Mouse (Mus musculus) liver, embryonic 12.5 days (tissue): ENCODE measurements around the gene Tbx18. TPM values are rescaled to one million over a fixed set of nuclear protein-coding genes. Genes with fewer than 3 reads are reported as not detected.

Experiments used
- ATAC-seq: fragments of 200-750 bp; cut with Nextera tagmentation; 2 replicates; pipeline ENCODE4 v1.8.0; 2017; ENCODE audit warnings: moderate number of reproducible peaks, mild to moderate bottlenecking, moderate library complexity
- H3K27ac ChIP-seq: fragments of 300-500 bp; sonication (generic); 2 replicates; pipeline ENCODE4 v1.5.1; 2016; ENCODE audit warnings: mild to moderate bottlenecking
- H3K27me3 ChIP-seq: fragments of 300-500 bp; sonication (generic); replicated peaks from 2 replicates; pipeline ENCODE4 v1.6.1; 2016; ENCODE audit warnings: mild to moderate bottlenecking, moderate library complexity
- H3K36me3 ChIP-seq: fragments of 300-500 bp; sonication (generic); 2 replicates; pipeline ENCODE4 v1.6.1; 2016; ENCODE audit warnings: mild to moderate bottlenecking, moderate library complexity
- H3K4me1 ChIP-seq: fragments of 300-500 bp; sonication (generic); 2 replicates; pipeline ENCODE4 v1.6.1; 2016
- H3K4me2 ChIP-seq: fragments of 300-500 bp; sonication (generic); 2 replicates; pipeline ENCODE4 v1.6.1; 2016; ENCODE audit warnings: mild to moderate bottlenecking, moderate library complexity
- H3K4me3 ChIP-seq: fragments of 300-500 bp; sonication (generic); 2 replicates; pipeline ENCODE4 v1.5.1; 2016; ENCODE audit warnings: mild to moderate bottlenecking, moderate library complexity
- H3K9ac ChIP-seq: fragments of 300-500 bp; sonication (generic); 2 replicates; pipeline ENCODE4 v1.6.1; 2016; ENCODE audit warnings: mild to moderate bottlenecking, moderate library complexity
- H3K9me3 ChIP-seq: fragments of 300-500 bp; sonication (generic); replicated peaks from 2 replicates; pipeline ENCODE4 v1.6.1; 2016; ENCODE audit warnings: mild to moderate bottlenecking, moderate library complexity
- WGBS: fragments of 180-500 bp; shearing (Covaris S2); methylation state at CpG from one replicate; pipeline ENCODE4 v1.1.7; 2016; ENCODE audit not compliant: insufficient replicate concordance; 5-methylcytosine and 5-hydroxymethylcytosine counted together
- polyA plus RNA-seq: library from polyadenylated mRNA; unstranded; fragments of >200 nt; fragmentation: Nextera tagmentation; extraction: Ambion mirVana; gene quantifications from 2 replicates; pipeline ENCODE4 v1.2.1, GENCODE M21; 2016

Gene Tbx18
- polyA plus RNA-seq = 0.30 and 0.38 TPM in 2 replicates

- no peak for ATAC-seq
- Histone ChIP-seq H3K4me1 (peaks cover 9% of the 10 kb centered on the region; the same call in 1 of the 2 replicates), H3K4me3 (peak within 1 kb of the TSS; percentile 39), H3K9me3 (no peaks in the 10 kb centered on the region), H3K27ac (no peak within 1 kb of the TSS), H3K4me2 (peak within 1 kb of the TSS; percentile 62), H3K36me3 (no peaks in the 10 kb centered on the region), H3K27me3 (peaks cover 82% of the 10 kb centered on the region), H3K9ac (no peak within 1 kb of the TSS)
- WGBS = under 1% methylated on average over 27 of the region's 27 CpGs
Measured at GRCm38 (mm10) chr9:87730961-87731535, at the start of gene Tbx18. Gene Tbx18, minus strand, starts transcription at chr9:87731260.

- Histone ChIP-seq H3K36me3 (no peaks in the 10 kb centered on the region), H3K27ac (no peak overlapping the region), H3K4me2 (no peak overlapping the region), H3K4me3 (no peak overlapping the region), H3K4me1 (no peaks in the 10 kb centered on the region), H3K27me3 (no peaks in the 10 kb centered on the region), H3K9ac (no peak overlapping the region), H3K9me3 (0 out of 2 replicates have a peak, but pooled peaks cover 3% of the 10 kb centered on the region)
- no peak for ATAC-seq
- 62% methylated on average over 2 of the region's 2 CpGs for WGBS
Measured at GRCm38 (mm10) chr9:87773951-87774350, 42.9 kb upstream of the Tbx18 start.

- ATAC-seq = no peak
- Histone ChIP-seq H3K27me3 (no peaks in the 10 kb centered on the region), H3K36me3 (no peaks in the 10 kb centered on the region), H3K4me2 (no peak overlapping the region), H3K9ac (no peak overlapping the region), H3K9me3 (no peaks in the 10 kb centered on the region), H3K4me3 (no peak overlapping the region), H3K4me1 (no peaks in the 10 kb centered on the region), H3K27ac (no peak overlapping the region)
- 57% methylated on average over 4 of the region's 4 CpGs for WGBS
Measured at GRCm38 (mm10) chr9:87755621-87756020, 24.6 kb upstream of the Tbx18 start.

- 61% methylated on average over 8 of the region's 8 CpGs for WGBS
Measured at GRCm38 (mm10) chr9:87741599-87741998, 10.5 kb upstream of the Tbx18 start.

GRCm38 (mm10) chr9:87740667-87741066 is 9.6 kb upstream of the Tbx18 start:
- no peak overlapping the region for H3K9ac ChIP-seq
- H3K4me2 ChIP-seq = no peak overlapping the region
- H3K27me3 ChIP-seq = peaks cover 75% of the 10 kb centered on the region
- under 1% methylated on average over 11 of the region's 11 CpGs for WGBS
- no peak overlapping the region for H3K27ac ChIP-seq
- H3K36me3 ChIP-seq = no peaks in the 10 kb centered on the region
- ATAC-seq = no peak
- no peaks in the 10 kb centered on the region for H3K9me3 ChIP-seq
- H3K4me3 ChIP-seq = no peak overlapping the region
- H3K4me1 ChIP-seq = no peaks in the 10 kb centered on the region

More at GRCm38 (mm10) chr9:87741599-87741998, 10.5 kb upstream of the Tbx18 start:
- no peak overlapping the region for H3K9ac ChIP-seq
- no peaks in the 10 kb centered on the region for H3K4me1 ChIP-seq
- ATAC-seq = no peak
- H3K4me2 ChIP-seq = no peak overlapping the region
- H3K36me3 ChIP-seq = no peaks in the 10 kb centered on the region
- no peaks in the 10 kb centered on the region for H3K9me3 ChIP-seq
- no peak overlapping the region for H3K27ac ChIP-seq
- no peak overlapping the region for H3K4me3 ChIP-seq
- peaks cover 67% of the 10 kb centered on the region for H3K27me3 ChIP-seq

- Histone ChIP-seq H3K9me3 (no peaks in the 10 kb centered on the region), H3K4me1 (no peaks in the 10 kb centered on the region), H3K4me3 (no peak overlapping the region), H3K36me3 (no peaks in the 10 kb centered on the region), H3K4me2 (peak overlapping the region; percentile 11; the same call in 1 of the 2 replicates), H3K27ac (no peak overlapping the region), H3K9ac (no peak overlapping the region), H3K27me3 (peaks cover 79% of the 10 kb centered on the region)
- WGBS = 4% methylated on average over 20 of the region's 20 CpGs
- ATAC-seq = no peak
Measured at GRCm38 (mm10) chr9:87740241-87740645, 9.2 kb upstream of the Tbx18 start.

GRCm38 (mm10) chr9:87739543-87740161 is 8.6 kb upstream of the Tbx18 start:
- Histone ChIP-seq H3K27ac (no peak overlapping the region), H3K4me2 (peak overlapping the region; percentile 28)
- no peak for ATAC-seq

GRCm38 (mm10) chr9:87738766-87739542 is 7.9 kb upstream of the Tbx18 start:
- ATAC-seq = no peak
- 3% methylated on average over 39 of the region's 39 CpGs for WGBS
- Histone ChIP-seq H3K9ac (no peak overlapping the region), H3K4me1 (no peaks in the 10 kb centered on the region), H3K27me3 (peaks cover 92% of the 10 kb centered on the region), H3K4me3 (no peak overlapping the region), H3K9me3 (no peaks in the 10 kb centered on the region), H3K27ac (no peak overlapping the region), H3K4me2 (peak overlapping the region; percentile 28), H3K36me3 (no peaks in the 10 kb centered on the region)

More at GRCm38 (mm10) chr9:87739543-87740161, 8.6 kb upstream of the Tbx18 start:
- 3% methylated on average over 41 of the region's 41 CpGs for WGBS
- H3K4me3 ChIP-seq = 0 out of 2 replicates have a peak overlapping the region, but pooled peaks have one; percentile 15
- peaks cover 85% of the 10 kb centered on the region for H3K27me3 ChIP-seq
- H3K36me3 ChIP-seq = no peaks in the 10 kb centered on the region
- H3K9me3 ChIP-seq = no peaks in the 10 kb centered on the region
- no peaks in the 10 kb centered on the region for H3K4me1 ChIP-seq
- no peak overlapping the region for H3K9ac ChIP-seq

GRCm38 (mm10) chr9:87738123-87738522 is 7.1 kb upstream of the Tbx18 start:
- H3K4me2 ChIP-seq = no peak overlapping the region
- H3K4me3 ChIP-seq = no peak overlapping the region
- H3K9ac ChIP-seq = no peak overlapping the region
- no peaks in the 10 kb centered on the region for H3K4me1 ChIP-seq
- peaks cover 95% of the 10 kb centered on the region for H3K27me3 ChIP-seq
- 3% methylated on average over 13 of the region's 13 CpGs for WGBS
- no peak overlapping the region for H3K27ac ChIP-seq
- ATAC-seq = no peak
- H3K36me3 ChIP-seq = no peaks in the 10 kb centered on the region
- no peaks in the 10 kb centered on the region for H3K9me3 ChIP-seq

GRCm38 (mm10) chr9:87737271-87737670 is 6.2 kb upstream of the Tbx18 start:
- no peak overlapping the region for H3K4me3 ChIP-seq
- H3K9me3 ChIP-seq = no peaks in the 10 kb centered on the region
- H3K9ac ChIP-seq = no peak overlapping the region
- no peak for ATAC-seq
- peaks cover 95% of the 10 kb centered on the region for H3K27me3 ChIP-seq
- H3K27ac ChIP-seq = no peak overlapping the region
- H3K4me1 ChIP-seq = no peaks in the 10 kb centered on the region
- WGBS = 1% methylated on average over 4 of the region's 4 CpGs
- no peaks in the 10 kb centered on the region for H3K36me3 ChIP-seq
- H3K4me2 ChIP-seq = no peak overlapping the region

GRCm38 (mm10) chr9:87735046-87735445 is 4.0 kb upstream of the Tbx18 start:
- H3K27ac ChIP-seq = no peak overlapping the region
- peaks cover 92% of the 10 kb centered on the region for H3K27me3 ChIP-seq
- ATAC-seq = no peak
- H3K4me1 ChIP-seq = 0 out of 2 replicates have a peak, but pooled peaks cover 3% of the 10 kb centered on the region
- H3K9ac ChIP-seq = no peak overlapping the region
- H3K9me3 ChIP-seq = no peaks in the 10 kb centered on the region
- no peak overlapping the region for H3K4me2 ChIP-seq
- no peak overlapping the region for H3K4me3 ChIP-seq
- 3% methylated on average over 9 of the region's 9 CpGs for WGBS
- H3K36me3 ChIP-seq = no peaks in the 10 kb centered on the region

- Histone ChIP-seq H3K4me2 (no peak overlapping the region), H3K27me3 (peaks cover 92% of the 10 kb centered on the region), H3K9me3 (no peaks in the 10 kb centered on the region), H3K36me3 (no peaks in the 10 kb centered on the region), H3K27ac (no peak overlapping the region), H3K9ac (no peak overlapping the region), H3K4me1 (0 out of 2 replicates have a peak, but pooled peaks cover 7% of the 10 kb centered on the region), H3K4me3 (no peak overlapping the region)
- no peak for ATAC-seq
- 2% methylated on average over 9 of the region's 9 CpGs for WGBS
Measured at GRCm38 (mm10) chr9:87734631-87735030, 3.6 kb upstream of the Tbx18 start.
